Mouse (Mus musculus): ENCODE measurements around the gene Hdac7. TPM values are rescaled to one million over a fixed set of nuclear protein-coding genes. Genes with fewer than 3 reads are reported as not detected.

Hdac7 gene
- polyA plus RNA-seq, 1 experiment from 2014 or later = 34.8 TPM

GRCm38 (mm10) chr15:97822545-97823228 lies 21.6 kb downstream of the Hdac7 start:
- no peak for ATAC-seq (ENCODE audit: low FRiP score, low read depth)
- H3K27me3 ChIP-seq = no peaks in the 10 kb centered on the region
- no peak overlapping the region for H3K4me2 ChIP-seq (replicated peaks)
- no peaks in the 10 kb centered on the region for H3K9me3 ChIP-seq
- peaks cover 15% of the 10 kb centered on the region; the same call in 1 of the 2 replicates for H3K36me3 ChIP-seq
- WGBS = 35% methylated on average over 12 of the region's 12 CpGs
- H3K4me3 ChIP-seq = no peak overlapping the region
- H3K27ac ChIP-seq = no peak overlapping the region
- no peak overlapping the region for H3K9ac ChIP-seq
- H3K4me1 ChIP-seq = peaks cover 72% of the 10 kb centered on the region

DNA sequence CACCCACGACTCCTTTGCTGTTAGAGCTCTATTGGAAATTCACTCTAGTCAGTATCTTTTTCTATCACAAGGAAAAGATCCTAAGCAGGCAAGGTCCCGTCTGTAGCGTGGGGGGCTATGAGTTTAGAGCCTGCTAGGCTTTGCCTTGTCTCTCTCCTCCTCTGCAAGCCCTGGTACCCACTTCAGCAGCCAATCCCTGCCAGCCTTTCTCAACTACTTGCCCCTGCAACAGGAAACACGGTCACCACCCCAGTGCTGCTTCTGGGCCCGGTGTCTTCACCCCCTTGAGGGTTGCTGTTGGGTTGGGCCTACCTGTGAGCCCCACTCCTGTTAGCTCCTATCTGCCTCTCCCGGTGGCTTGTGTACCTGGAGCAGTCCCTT lies 22.3 kb downstream of the Hdac7 start:
- Histone ChIP-seq H3K4me3 (no peak overlapping the region), H3K9ac (no peak overlapping the region), H3K4me2 (replicated peaks) (no peak overlapping the region), H3K27me3 (no peaks in the 10 kb centered on the region), H3K36me3 (peaks cover 15% of the 10 kb centered on the region; the same call in 1 of the 2 replicates), H3K9me3 (no peaks in the 10 kb centered on the region), H3K27ac (peak overlapping the region; percentile 48; the same call in 1 of the 2 replicates), H3K4me1 (peaks cover 66% of the 10 kb centered on the region)
- ATAC-seq (ENCODE audit: low FRiP score, low read depth) = no peak
- WGBS = 53% methylated on average over 6 of the region's 6 CpGs

- Histone ChIP-seq H3K4me3 (no peak overlapping the region), H3K36me3 (peaks cover 10% of the 10 kb centered on the region; the same call in 1 of the 2 replicates), H3K4me1 (peaks cover 61% of the 10 kb centered on the region), H3K27ac (peak overlapping the region; percentile 48; the same call in 1 of the 2 replicates), H3K4me2 (replicated peaks) (no peak overlapping the region), H3K9ac (peak overlapping the region; percentile 25; the same call in 1 of the 2 replicates), H3K27me3 (no peaks in the 10 kb centered on the region), H3K9me3 (no peaks in the 10 kb centered on the region)
- WGBS = 28% methylated on average over 10 of the region's 10 CpGs
- no peak for ATAC-seq (ENCODE audit: low FRiP score, low read depth)
These were observed 22.9 kb downstream of the Hdac7 start for GRCm38 (mm10) chr15:97821321-97821982.

DNA sequence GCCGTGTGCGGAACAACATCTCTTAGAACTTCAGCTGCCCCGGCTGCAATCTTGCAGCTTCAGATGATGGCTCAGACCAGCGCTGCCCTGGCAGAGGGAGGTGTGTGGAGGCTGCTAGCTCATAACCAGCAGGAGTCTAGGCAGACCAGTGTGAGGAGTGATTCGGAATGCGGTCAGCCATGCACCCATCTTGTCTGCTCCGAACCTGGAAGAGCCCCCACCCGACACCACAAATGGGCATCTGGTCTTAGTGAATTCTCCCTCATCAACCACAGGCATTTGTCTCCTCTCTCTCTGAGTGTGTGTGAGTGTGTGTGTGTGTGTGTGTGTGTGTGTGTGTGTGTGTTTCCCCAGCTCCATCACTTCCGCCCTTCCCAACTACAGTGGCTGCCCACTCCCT lies 24.4 kb downstream of the Hdac7 start:
- no peaks in the 10 kb centered on the region for H3K9me3 ChIP-seq
- H3K4me3 ChIP-seq = no peak overlapping the region
- no peak overlapping the region for H3K9ac ChIP-seq
- no peak overlapping the region for H3K27ac ChIP-seq
- ATAC-seq (ENCODE audit: low FRiP score, low read depth) = no peak
- H3K4me1 ChIP-seq = peaks cover 48% of the 10 kb centered on the region
- no peaks in the 10 kb centered on the region for H3K27me3 ChIP-seq
- H3K36me3 ChIP-seq = peaks cover 7% of the 10 kb centered on the region; the same call in 1 of the 2 replicates
- H3K4me2 ChIP-seq (replicated peaks) = no peak overlapping the region
- WGBS = 78% methylated on average over 9 of the region's 9 CpGs

GRCm38 (mm10) chr15:97816199-97816994 lies 27.9 kb downstream of the Hdac7 start:
- Histone ChIP-seq H3K9ac (no peak overlapping the region), H3K27ac (no peak overlapping the region), H3K4me1 (peaks cover 42% of the 10 kb centered on the region), H3K4me3 (no peak overlapping the region), H3K36me3 (0 out of 2 replicates have a peak, but pooled peaks cover 1% of the 10 kb centered on the region), H3K4me2 (replicated peaks) (no peak overlapping the region), H3K27me3 (no peaks in the 10 kb centered on the region), H3K9me3 (no peaks in the 10 kb centered on the region)
- WGBS = 95% methylated on average over 15 of the region's 17 CpGs
- no peak for ATAC-seq (ENCODE audit: low FRiP score, low read depth)

DNA sequence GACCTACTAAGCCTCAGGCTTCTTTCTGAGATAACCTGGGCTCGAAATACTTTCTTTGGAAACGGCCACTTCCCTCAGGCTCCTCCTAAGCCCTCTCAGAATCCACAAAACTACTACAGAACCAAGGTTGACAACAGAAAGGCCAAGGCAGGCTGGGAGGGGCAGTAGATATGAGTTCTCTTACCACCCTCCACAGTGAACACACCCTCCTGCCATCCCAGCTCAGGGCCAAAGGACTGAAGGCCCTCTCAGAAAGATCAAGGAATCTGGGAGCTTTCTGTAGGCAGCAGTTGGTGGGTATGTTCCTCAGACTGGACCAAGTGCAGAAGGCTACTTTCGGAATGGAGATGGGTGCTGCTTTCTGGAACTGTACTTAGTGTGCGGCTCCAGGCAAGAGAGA lies 29.0 kb downstream of the Hdac7 start:
- no peak overlapping the region for H3K27ac ChIP-seq
- 89% methylated on average over 4 of the region's 4 CpGs for WGBS

GRCm38 (mm10) chr15:97814703-97815102 lies 29.6 kb downstream of the Hdac7 start:
- 58% methylated on average over 5 of the region's 5 CpGs for WGBS
- Histone ChIP-seq H3K9ac (peak overlapping the region; percentile 5; the same call in 1 of the 2 replicates), H3K36me3 (peaks cover 18% of the 10 kb centered on the region), H3K4me3 (no peak overlapping the region), H3K4me2 (replicated peaks) (no peak overlapping the region), H3K27ac (no peak overlapping the region; the same call in 1 of the 2 replicates), H3K9me3 (no peaks in the 10 kb centered on the region), H3K27me3 (no peaks in the 10 kb centered on the region), H3K4me1 (peaks cover 31% of the 10 kb centered on the region)
- no peak; the same call in 1 of the 2 replicates for ATAC-seq (ENCODE audit: low FRiP score, low read depth)

More for the DNA sequence above, 29.0 kb downstream of the Hdac7 start:
- ATAC-seq (ENCODE audit: low FRiP score, low read depth) = no peak
- H3K36me3 ChIP-seq = peaks cover 13% of the 10 kb centered on the region
- H3K4me3 ChIP-seq = no peak overlapping the region
- H3K9me3 ChIP-seq = no peaks in the 10 kb centered on the region
- no peaks in the 10 kb centered on the region for H3K27me3 ChIP-seq
- H3K9ac ChIP-seq = no peak overlapping the region
- H3K4me2 ChIP-seq (replicated peaks) = no peak overlapping the region
- peaks cover 31% of the 10 kb centered on the region for H3K4me1 ChIP-seq

DNA sequence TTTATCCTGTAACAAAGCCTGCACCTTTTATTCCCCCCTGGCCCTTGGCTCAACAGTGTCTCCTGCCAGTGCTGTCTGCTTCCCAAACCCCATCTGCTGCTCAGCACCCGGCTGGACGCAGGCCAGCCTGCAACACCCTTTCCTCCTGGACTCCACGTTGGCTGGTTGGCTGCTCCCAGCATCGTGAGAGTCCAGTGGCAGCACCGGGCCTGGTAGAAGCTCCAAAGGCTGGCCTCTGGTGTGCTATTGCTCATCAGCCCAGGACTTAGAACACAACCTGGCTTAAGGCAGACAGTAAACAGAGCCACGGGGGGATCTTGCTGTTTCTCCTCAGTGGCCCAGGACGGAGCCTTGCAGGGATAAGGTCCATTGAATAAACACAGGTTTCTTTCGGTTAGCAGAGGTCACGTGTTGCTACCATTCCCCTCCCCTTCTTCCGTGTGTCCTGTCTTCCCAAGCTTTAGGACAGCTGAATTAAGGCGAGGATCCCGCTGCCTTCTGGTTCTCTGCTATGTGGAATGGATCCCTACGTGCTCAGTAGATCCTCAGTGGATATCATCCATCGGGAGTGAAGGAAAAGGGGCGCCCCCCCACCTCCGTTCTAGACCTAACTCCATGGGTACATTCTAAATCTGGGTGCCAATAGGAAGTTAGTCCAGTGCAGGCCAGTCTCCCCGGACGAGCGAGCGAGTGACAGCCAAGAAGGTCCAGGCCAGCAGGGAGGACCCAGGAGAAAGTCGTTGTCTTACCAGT lies 30.7 kb downstream of the Hdac7 start:
- H3K9me3 ChIP-seq = no peaks in the 10 kb centered on the region
- H3K4me2 ChIP-seq (replicated peaks) = no peak overlapping the region
- peaks cover 29% of the 10 kb centered on the region for H3K36me3 ChIP-seq
- no peak for ATAC-seq (ENCODE audit: low FRiP score, low read depth)
- H3K27me3 ChIP-seq = no peaks in the 10 kb centered on the region
- peak overlapping the region; percentile 3; the same call in 1 of the 2 replicates for H3K27ac ChIP-seq
- H3K4me1 ChIP-seq = peaks cover 31% of the 10 kb centered on the region
- no peak overlapping the region for H3K4me3 ChIP-seq
- H3K9ac ChIP-seq = peak overlapping the region; percentile 48
- WGBS = 63% methylated on average over 21 of the region's 21 CpGs

GRCm38 (mm10) chr15:97812875-97813274 lies 31.4 kb downstream of the Hdac7 start:
- H3K9ac ChIP-seq = peak overlapping the region; percentile 48; the same call in 1 of the 2 replicates
- H3K4me2 ChIP-seq (replicated peaks) = no peak overlapping the region
- peaks cover 36% of the 10 kb centered on the region for H3K36me3 ChIP-seq
- H3K27me3 ChIP-seq = no peaks in the 10 kb centered on the region
- H3K9me3 ChIP-seq = no peaks in the 10 kb centered on the region
- H3K4me1 ChIP-seq = peaks cover 31% of the 10 kb centered on the region
- no peak overlapping the region for H3K4me3 ChIP-seq
- no peak for ATAC-seq (ENCODE audit: low FRiP score, low read depth)
- H3K27ac ChIP-seq = peak overlapping the region; percentile 3; the same call in 1 of the 2 replicates
- WGBS = 66% methylated on average over 7 of the region's 7 CpGs

GRCm38 (mm10) chr15:97812126-97812525 lies 32.2 kb downstream of the Hdac7 start:
- Histone ChIP-seq H3K27ac (no peak overlapping the region), H3K27me3 (no peaks in the 10 kb centered on the region), H3K9ac (no peak overlapping the region), H3K4me2 (replicated peaks) (no peak overlapping the region), H3K9me3 (no peaks in the 10 kb centered on the region), H3K4me3 (no peak overlapping the region), H3K36me3 (peaks cover 44% of the 10 kb centered on the region), H3K4me1 (peaks cover 31% of the 10 kb centered on the region)
- no peak for ATAC-seq (ENCODE audit: low FRiP score, low read depth)
- 83% methylated on average over 6 of the region's 6 CpGs for WGBS

- H3K27ac ChIP-seq = no peak overlapping the region
- 87% methylated on average over 9 of the region's 9 CpGs for WGBS
- H3K36me3 ChIP-seq = peaks cover 52% of the 10 kb centered on the region
- H3K9me3 ChIP-seq = no peaks in the 10 kb centered on the region
- no peak for ATAC-seq (ENCODE audit: low FRiP score, low read depth)
- no peaks in the 10 kb centered on the region for H3K27me3 ChIP-seq
- peaks cover 31% of the 10 kb centered on the region for H3K4me1 ChIP-seq
- no peak overlapping the region for H3K4me2 ChIP-seq (replicated peaks)
- no peak overlapping the region for H3K9ac ChIP-seq
- no peak overlapping the region for H3K4me3 ChIP-seq
These were observed 33.0 kb downstream of the Hdac7 start for GRCm38 (mm10) chr15:97811307-97811706.
